Mouse (Mus musculus): ENCODE measurements around the gene Sugt1.
A peak's percentile ranks its signal among the peaks of the same experiment; 100 is the strongest.

The Sugt1 gene

DNA sequence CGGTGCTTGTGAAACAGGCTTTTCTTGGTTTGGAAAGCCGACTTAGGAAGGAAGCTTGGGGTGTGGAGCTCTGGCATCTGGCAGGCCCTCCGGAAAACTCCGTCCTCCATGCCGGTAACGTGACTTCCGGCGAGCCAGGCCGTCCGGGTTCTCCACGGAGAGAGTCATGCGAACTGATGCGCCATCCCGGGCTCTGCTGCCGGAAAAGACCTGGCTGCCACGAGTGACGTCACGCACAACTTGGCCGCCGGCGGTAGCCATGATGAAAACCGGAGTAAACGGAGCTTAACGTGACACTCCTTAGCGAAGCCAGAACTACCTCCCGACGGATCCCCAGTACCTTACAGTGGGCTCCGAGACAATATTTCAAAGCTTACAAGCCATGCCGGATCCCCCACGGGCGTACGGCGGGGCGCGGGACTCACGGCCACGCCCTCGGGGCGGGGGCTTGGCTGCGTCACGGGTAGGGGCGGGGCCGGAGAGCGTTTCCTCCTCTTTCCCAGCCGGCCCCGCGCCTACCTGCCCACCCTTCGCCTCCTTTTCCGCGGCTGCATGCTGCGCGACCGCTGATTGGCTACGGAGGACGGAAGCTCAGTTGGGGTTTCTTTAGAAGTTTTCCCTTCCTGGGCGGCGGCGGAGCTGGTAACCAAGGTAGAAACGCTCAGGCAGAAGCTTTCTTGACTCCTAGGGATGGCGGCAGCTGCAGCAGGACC is at the start of gene Sugt1:
TSS of gene Sugt1 (plus strand) at position 553 of the 713 bp plus-strand sequence.
- DNase-seq (ENCODE audit: low spot score): peak; percentile 96

DNA sequence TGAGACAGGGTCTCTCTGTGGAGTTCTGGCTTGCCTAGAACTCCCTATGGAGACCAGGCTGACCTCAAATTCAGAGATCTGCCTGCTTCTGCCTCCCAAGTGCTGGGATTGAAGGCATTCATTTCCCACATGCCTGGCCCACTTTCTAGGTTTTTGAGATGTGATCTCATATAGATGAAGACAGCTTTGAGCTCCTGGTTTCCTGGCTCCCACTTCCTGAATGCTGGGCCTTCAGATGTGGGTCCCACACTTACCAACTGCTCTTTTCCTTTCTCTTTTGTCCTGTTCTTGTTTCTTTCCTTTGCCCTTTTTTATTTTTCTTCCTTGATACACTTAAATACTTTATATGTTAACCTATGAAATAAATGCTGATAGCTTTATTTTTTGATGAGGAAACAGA is 49.6 kb upstream of the Sugt1 start:
- DNase-seq (ENCODE audit: low spot score): no peak

DNA sequence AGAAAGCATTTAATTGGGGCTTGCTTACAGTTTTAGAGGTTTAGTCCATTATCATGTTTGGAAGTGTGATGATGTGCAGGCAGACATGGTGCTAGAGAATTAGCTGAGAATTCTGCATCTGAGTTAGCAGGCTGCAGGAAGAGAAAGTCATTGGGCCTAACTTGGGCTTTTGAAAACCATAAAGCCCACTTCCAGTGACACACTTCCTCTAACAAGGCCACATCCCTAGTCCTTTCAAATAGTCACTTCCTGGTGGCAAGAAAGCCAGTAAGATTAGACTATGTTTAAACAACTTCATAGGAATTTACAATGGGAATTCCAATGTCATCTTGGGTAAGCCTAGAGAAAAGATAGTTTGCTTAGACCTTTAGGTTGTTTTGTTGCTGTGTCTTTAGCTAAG is 45.9 kb upstream of the Sugt1 start:
- DNase-seq (ENCODE audit: low spot score): no peak

DNA sequence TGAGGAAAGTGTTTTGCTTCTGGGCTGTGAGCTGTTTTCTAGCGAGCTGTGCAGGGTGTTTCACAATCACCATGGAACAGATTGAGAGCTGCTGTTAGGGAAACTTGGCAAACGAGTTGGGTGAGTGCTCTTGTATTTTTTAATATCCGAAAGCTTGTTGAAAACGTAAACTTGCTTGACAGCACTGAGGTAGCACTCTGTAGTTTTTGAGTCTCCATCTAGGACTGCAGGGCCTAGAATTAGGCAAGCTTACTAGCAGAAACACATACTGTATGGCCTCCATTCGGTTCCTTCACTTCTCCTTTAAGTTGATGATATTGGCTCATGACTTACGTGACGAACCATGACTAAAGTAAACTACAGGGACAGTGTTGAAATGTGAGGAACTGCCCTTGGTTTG is 38.1 kb upstream of the Sugt1 start:
- DNase-seq (ENCODE audit: low spot score): no peak

DNA sequence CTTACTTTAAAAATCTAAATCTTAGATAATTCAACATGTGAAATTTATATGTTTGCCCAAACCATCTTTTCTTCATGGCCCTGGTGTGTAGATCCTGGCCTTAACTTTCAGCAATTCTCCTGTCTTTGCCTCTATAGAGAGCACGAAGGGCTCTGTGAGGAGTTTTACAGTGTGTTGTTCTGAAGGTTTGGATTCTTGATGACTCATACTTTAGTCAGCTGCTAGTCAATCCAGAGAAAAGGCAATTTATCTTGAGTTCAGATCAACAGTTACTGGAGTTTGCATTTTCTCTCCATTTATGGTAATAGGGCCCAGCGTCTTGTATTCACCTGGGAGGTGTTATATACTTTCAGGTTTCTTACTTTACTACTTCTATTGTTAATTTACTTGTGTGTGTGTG is 35.6 kb upstream of the Sugt1 start:
- no peak for DNase-seq (ENCODE audit: low spot score)

DNA sequence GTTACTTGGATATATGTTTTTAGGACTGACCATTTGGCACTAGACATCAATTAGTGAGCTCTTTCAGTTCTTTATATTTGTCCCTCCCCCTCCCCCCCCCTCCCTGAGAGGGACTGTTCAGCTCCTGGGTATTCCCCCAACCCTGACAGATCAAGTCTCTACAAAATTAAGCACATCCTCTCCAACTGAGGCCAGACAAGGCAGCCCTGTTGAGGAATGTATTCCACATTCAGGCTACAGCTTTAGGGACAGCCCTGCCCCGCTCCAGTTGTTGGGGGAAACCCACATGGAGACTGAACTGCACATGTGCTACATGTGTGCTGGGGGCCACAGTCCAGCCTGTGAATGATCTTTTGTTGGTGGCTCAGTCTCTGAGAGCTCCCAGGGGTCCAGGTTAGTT is 34.6 kb upstream of the Sugt1 start:
- DNase-seq (ENCODE audit: low spot score): no peak

DNA sequence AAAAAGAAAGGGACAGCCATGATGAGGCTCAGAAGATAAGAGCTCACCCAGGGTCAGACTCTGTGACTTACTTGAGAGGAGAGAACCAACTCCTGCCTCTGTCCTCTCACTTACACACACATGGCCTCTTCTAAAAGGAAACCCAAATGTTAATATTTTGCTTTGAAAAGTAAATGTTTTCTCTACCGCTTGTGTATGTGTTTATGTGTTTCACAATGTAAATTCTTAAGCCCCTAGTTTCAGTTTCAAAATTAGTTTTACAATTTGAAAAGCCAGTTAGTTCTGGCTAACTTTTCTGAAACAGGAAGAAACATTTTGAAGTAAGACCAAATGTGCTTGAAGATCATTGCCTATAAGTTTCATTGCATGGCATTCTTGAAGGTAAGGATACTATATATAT is 29.7 kb upstream of the Sugt1 start:
- no peak for DNase-seq (ENCODE audit: low spot score)

DNA sequence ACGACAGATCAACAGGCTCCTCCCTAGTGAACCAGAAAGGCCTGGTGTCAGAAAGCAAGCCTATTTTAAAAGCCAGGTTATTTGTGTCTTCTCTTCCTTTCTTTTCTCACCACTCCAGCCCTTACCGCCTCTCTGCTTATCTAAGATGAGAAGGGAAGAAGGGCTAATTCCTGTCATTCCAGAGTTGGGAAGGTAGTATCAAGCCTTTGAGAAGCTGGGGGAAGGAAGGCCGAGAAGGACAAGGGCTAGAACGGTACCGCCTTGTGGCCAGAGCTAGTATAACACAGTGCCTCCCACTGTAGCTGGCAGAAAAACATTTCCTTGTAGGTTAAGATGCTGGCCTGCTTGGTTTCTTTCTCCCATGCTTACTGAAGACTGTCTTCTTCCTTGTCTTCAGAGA is 24.7 kb upstream of the Sugt1 start:
- DNase-seq (ENCODE audit: low spot score): peak; percentile 72

DNA sequence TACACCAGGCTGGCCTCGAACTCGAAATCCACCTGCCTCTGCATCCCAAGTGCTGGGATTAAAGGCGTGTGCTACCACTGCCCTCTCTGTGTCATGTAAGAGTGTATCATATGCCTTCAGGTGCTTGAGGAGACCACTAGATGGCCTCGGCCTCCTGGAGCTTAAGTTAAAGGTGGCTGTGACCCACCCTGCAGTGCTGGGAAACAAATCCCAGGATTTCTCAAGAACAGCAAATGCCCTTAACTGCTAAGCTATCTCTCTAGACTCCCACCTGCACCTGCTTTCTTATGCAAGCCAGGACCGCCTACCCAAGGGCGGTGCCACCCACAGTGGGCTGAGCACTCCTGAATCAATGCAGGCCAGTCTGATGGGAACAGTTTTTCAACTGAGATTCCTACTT is 22.7 kb upstream of the Sugt1 start:
- DNase-seq (ENCODE audit: low spot score): no peak

DNA sequence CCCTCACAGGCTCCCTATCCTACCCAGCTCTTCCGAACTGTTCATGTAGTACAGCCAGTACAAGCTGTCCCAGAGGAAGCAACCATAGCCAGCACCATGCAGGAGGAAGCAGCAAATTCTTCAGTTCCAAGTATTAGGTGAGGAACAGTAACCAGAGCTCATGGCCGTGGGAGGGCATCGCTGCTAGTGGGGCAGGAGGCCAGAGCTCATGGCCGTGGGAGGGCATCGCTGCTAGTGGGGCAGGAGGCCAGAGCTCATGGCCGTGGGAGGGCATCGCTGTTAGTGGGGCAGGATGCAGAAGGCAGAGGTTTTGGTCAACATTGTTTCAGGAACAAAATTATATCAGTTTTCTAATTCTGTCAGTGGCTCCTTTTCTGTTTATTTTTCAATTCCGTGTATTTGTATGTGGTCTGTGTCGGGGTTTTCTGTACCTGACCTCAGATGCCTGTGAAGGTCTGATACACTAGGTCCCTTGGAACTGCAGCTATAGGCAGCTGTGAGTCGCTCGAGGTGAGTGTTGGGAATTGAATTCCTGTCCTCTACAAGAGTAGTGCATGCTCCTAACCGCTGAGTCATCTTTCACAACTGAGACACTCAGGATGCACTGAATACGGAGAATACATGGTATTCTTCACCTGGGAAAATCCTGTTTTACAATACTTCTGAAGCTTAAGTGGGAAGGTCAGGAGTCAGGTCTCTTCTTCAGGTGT is 13.9 kb upstream of the Sugt1 start:
- no peak for DNase-seq (ENCODE audit: low spot score)

DNA sequence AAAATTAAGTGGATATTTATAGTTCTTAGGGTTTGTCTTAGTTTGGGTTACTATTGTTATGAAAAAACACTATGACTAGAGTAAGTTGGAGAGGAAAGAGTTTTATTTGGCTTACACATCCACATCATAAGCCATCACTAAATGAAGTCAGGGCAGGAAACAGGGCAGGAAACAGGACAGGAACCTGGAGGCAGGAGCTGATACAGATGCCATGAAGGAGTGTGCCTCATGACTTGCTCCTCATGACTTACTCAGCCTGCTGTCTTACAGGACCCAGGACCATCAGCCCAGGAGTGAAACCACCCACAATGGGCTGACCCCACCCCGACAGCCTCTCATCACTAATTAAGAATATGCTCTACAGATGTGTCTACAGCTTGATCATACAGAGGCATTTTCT is 13.1 kb upstream of the Sugt1 start:
- no peak for DNase-seq (ENCODE audit: low spot score)

DNA sequence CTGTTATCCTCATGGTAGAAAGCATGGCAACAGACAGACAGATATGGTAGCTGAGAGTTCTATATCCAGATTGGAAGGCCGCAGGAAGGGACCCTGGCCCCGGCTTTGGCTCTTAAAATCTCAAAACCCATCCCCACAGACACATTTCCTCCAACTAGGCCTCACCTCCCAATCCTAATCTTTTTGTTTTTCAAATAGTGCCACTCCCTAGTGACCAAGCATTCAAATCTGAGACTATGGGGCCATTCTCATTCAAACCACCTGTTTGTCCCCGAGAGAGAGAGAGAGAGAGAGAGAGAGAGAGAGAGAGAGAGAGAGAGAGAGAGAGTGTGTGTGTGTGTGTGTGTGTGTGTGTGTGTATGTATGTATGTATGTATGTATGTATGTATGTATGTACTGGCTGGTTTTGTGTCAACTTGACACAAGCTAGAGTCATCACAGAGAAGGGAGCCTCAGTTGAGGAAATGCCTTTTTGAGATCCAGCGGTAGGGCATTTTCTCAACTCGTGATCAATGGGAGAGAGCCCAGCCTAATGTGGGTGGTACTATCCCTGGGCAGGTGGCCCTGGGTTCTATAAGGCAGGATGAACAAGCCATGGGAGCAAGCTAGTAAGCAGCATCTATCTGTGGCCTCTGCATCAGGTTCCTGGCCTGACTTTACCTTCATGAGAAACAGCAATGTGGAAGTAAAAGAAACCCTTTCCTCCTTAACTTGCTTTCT is 3.8 kb upstream of the Sugt1 start:
- no peak for DNase-seq (ENCODE audit: low spot score)

DNA sequence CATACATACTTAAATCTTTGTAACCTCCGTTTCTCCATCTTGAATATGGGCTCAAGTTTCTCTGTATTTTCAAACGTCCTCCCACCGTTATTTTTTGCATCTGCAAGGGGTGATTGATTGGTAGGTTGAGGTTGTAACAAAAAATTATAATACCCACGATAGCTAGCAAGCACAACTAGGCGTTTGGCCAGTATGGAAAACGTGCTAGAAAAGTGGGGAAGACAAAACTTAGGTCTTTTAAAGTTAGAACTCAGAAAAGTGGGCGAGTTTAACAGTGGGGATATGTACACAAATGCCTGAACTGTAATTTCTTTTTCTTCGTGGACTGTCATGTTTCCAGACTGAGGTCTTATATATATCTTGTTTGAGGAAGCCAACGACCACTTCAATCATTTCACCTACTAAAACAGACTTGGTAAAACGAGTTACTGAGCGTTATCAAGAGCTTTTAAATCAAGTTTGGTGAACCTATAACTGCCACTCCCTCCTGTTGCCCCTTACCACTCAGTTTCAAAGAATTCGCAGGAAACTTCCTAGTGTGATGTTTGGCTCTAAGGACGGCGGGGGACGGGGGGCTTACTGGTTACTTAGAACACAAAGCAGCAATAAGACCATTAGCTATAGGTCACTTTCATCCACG is 872 bp upstream of the Sugt1 start:
- no peak for DNase-seq (ENCODE audit: low spot score)

DNA sequence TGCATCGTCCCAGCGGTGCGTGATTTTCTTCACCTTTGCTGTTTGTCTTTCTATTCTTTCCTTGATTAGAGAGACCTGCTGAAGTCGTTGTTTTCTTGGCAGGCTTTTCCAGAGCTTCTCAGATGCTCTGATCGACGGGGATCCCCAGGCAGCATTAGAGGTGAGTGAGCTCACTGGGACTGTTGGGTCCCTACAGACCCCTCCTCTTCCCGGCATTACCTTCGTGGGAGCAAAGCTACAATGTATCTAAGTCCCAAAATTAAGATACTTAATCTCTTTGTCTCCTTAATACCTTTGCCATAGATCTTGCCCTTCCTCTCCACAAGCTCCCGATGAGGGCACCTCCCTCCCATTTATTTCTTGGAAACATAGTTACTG is 350 bp downstream of the Sugt1 start:
- DNase-seq (ENCODE audit: low spot score): no peak

DNA sequence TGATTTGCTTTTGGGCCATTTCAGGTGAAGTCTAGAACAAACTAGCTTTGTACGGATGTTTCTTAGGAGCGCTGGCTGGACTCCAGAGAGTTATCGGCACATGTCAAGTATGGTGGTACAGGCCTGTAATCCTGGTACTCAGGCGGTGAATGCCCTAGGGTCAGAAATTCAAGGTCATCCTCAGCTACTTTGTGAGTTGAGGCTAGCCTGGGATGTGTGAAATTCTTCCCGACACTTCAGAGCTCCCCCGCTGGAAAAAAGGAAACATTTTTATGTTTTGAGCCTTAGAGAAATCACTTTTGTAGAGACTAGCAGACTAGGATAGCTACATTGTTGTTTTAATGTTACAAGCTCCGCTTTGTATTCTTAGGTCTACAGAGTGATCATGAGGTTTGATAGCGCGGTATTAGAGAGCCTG is 1.1 kb downstream of the Sugt1 start:
- DNase-seq (ENCODE audit: low spot score): no peak

DNA sequence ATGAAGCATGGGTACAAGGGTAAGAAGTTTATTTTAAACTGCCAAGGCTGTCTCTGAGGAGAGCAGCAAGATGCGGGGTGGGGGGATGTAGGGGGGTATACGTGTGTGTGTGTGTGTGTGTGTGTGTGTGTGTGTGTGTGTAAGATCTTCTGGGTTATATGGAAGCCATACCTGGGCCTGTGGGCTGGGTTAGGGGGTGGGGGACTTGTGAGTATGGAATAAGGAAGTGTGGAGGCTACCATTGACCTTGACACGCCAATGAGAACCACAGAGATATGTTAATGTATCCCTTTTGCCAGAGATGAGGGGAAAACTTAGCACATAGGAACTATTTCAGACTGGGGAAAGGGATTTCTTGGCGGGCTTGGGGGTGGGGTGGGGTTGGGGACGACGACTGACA is 1.9 kb downstream of the Sugt1 start:
- no peak for DNase-seq (ENCODE audit: low spot score)

DNA sequence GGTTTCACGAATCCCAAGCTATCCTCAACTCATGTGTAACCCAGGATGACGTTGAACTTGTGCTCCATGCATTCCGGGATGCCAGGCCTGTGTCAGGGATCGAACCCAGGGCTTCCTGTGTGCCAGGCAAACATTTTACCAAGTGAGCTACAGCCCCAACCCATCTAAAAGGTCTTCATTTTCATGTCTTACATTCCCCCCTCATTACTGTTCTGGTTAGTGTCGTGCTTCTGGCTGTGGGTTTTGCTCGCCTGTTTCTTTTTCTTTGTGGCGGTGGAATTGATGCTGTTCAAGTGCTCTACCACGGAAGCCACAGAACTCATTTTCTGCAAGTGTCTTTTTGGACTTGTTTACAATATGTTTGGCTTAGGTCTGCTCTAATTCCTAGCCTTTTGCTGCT is 3.4 kb downstream of the Sugt1 start:
- DNase-seq (ENCODE audit: low spot score): no peak

DNA sequence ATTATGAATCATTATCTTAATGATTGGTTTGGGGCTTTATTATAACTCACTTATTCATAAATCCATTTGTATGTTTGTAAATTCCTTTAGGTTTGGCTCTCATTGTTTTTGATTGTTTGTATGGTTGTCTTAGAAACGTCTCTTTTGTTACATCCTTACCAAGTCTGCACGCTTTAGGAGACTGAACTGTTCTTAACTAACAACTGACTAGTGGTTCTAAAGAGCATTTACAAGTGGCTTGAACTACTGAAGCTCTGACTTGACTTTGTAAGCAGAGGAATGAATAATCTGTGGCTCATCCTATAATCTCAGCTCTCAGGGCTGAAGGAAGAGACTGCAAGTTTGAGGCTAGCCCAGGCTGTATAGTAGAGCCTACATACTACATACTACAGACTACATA is 4.1 kb downstream of the Sugt1 start:
- no peak for DNase-seq (ENCODE audit: low spot score)

DNA sequence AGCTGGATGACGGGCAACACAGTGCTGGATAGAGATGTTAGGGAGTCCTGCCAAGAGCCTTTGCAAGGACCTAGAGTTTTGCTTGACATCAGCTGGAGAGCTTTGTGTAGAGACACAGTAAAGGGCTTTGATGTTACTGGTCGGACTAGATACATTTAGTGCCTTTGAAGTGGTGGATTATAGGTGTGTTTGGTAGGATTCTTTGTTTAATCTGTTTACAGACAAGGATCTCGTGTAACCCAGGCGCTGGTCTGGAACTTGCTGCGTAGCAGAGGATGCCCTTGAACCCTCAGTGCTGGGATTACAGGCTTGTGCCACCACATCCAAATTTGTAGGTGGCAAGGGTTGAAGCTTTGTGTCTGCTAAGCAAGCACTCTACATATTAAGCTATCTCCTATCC is 6.6 kb downstream of the Sugt1 start:
- no peak for DNase-seq (ENCODE audit: low spot score)

DNA sequence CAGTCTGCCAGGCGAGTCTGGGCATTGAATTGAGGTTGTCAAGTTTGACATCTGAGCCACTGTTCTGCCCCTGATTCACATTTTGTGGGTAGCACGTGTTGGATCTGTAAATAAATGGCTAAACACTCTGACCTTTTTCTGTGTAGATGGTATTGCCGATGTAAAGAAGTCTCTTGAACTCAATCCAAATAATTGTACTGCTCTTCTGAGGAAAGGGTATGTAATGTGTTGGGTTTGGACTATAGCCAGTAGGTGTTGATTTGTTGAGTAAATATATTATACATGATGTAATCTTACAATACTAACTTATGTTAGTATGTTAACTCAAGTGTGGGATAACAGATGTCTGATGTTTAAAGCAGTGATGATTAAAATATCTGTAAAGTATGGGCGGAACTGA is 9.1 kb downstream of the Sugt1 start:
- DNase-seq (ENCODE audit: low spot score): no peak

DNA sequence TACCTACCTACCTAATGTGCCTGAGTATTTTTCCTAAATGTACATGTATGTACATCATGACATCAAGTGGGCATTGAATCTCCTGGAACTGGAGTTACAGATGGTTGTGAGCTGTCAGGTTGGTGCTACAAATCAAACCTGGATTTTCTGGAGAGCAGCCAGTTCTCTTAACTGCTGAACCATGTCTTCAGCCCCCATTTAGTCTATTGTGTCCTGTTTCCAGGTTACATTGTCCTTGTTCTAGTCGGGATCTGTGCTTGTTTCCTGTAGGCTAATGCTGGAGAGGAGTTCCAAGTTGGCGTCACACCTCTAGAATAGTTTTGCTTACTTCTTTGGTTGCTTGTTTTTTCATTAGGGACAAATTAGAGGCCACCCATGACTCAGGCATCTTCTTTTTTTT is 18.4 kb downstream of the Sugt1 start:
- no peak for DNase-seq (ENCODE audit: low spot score)

DNA sequence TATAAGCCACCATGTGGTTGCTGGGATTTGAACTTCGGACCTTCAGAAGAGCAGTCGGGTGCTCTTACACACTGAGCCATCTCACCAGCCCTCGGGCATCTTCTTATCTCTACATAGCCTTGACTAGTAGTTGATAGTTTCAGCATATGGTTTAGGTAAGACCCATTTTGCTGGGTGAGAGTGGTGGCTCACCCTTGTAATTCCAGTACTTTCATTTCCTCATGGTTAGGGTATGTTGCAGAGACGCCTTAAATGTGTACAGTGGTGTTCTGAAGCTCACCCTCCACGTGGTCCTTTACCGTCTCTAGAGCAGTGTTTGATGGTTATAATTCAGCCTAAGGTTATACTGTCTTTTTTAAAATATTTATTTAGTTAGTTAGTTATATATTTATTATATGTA is 18.9 kb downstream of the Sugt1 start:
- no peak for DNase-seq (ENCODE audit: low spot score)

DNA sequence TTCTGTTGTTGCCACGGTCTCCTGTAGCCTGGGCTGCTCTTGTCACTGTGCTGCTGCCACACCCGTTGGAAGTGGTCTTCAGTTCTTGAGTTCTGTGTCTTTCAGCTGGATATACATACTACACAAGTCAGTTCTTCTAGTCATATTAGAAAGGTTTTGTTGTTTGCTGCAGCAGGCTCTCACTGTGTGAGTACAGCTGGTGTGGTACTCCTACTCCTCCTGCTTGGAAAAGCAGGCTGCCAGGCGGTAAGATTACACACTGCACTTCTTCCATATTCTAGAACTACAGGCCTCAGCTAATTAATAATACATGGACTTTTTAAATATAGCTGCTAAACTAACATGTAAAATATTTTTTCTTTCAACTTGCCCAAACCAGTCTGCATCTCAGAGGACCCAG is 19.4 kb downstream of the Sugt1 start:
- no peak for DNase-seq (ENCODE audit: low spot score)

Measured in yolk sac, embryonic 10.5 days (tissue).